Mouse (Mus musculus): ENCODE measurements around the gene Tescl. TPM values are rescaled to one million over a fixed set of nuclear protein-coding genes. Genes with fewer than 3 reads are reported as not detected.

Tescl gene
- polyA plus RNA-seq, 1 experiment, result not detected

DNA sequence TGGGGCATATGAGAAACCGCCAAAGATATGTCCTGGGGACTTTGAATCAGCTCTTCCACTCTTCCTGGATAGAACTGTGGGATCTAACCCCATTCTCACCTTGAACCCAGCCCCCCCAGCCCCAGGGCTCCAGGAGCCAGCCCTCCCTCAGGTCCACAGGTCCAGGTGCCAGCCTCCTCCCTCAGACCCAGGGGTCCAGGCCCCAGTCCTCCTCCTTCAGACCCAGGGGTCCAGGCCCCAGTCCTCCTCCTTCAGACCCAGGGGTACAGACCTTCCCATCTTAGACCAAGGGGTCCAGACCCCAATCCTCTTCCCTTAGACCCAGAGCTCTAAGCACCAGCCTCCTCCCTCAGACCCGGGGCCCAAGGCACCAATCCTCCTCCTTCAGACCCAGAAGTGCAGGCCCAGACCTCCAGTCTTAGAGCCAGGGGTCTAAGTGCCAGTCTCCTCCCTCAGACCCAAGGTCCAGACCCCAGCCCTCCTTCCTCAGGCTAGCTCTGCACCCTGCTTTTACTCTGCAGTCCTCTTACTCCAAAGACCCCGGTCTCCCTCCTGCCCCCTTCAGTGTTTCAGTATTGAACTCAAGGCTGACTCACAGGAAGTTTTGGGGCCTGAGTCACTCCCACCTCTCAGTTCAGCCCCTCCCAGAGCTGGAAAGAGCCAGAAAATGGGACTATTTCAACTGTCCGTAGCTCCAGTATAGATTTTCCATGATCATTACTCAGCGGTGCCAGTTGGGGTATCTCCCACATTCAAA lies 31.7 kb upstream of the Tescl start:
- H3K4me1 ChIP-seq (ENCODE audit: control insufficient read depth, insufficient read depth, low read length), result peaks cover 11% of the 10 kb centered on the region
- TF ChIP-seq CTCF (IDR thresholded peaks at IDR 0.05; ENCODE audit: borderline replicate concordance, insufficient read depth, low read length) (no peak), POLR2A (IDR thresholded peaks at IDR 0.05; ENCODE audit: low read depth, low read length) (peak; percentile 35; the same call in 1 of the 2 replicates)
- H3K4me3 ChIP-seq (ENCODE audit: insufficient read depth, low read length), result no peak overlapping the region
- H3K27ac ChIP-seq (ENCODE audit: insufficient read depth, low read length), result peak overlapping the region; percentile 89

GRCm38 (mm10) chr7:24364827-24365226 lies 31.1 kb upstream of the Tescl start:
- H3K27ac ChIP-seq (ENCODE audit: insufficient read depth, low read length), result peak overlapping the region; percentile 89
- H3K4me1 ChIP-seq (ENCODE audit: control insufficient read depth, insufficient read depth, low read length), result peaks cover 9% of the 10 kb centered on the region
- TF ChIP-seq POLR2A (IDR thresholded peaks at IDR 0.05; ENCODE audit: low read depth, low read length), result peak; percentile 23; the same call in 1 of the 2 replicates
- peak; percentile 37; the same call in 1 of the 2 replicates for TF ChIP-seq CTCF (IDR thresholded peaks at IDR 0.05; ENCODE audit: borderline replicate concordance, insufficient read depth, low read length)
- no peak overlapping the region for H3K4me3 ChIP-seq (ENCODE audit: insufficient read depth, low read length)

DNA sequence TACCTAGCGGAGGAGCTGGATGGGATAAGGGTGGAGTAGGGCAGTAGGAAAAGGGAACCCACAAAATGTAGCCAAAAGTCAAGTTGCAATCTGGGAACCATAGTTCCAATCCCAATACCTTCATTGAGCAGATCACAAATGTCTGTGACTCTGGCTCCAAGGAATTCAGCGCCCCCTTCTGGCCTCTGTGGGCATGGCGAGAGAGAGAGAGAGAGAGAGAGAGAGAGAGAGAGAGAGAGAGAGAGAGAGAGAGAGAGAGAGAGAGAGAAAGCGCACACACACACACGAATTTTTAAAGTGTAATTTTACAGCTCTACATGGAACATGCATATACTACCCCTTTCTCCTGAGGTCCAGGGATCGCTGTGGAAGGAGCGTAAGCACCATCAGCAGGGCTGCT lies 29.5 kb upstream of the Tescl start:
- Histone ChIP-seq H3K27ac (ENCODE audit: insufficient read depth, low read length) (no peak overlapping the region), H3K4me1 (ENCODE audit: control insufficient read depth, insufficient read depth, low read length) (peaks cover 9% of the 10 kb centered on the region), H3K4me3 (ENCODE audit: insufficient read depth, low read length) (no peak overlapping the region)
- TF ChIP-seq CTCF (IDR thresholded peaks at IDR 0.05; ENCODE audit: borderline replicate concordance, insufficient read depth, low read length), result no peak
- TF ChIP-seq POLR2A (IDR thresholded peaks at IDR 0.05; ENCODE audit: low read depth, low read length), result no peak

DNA sequence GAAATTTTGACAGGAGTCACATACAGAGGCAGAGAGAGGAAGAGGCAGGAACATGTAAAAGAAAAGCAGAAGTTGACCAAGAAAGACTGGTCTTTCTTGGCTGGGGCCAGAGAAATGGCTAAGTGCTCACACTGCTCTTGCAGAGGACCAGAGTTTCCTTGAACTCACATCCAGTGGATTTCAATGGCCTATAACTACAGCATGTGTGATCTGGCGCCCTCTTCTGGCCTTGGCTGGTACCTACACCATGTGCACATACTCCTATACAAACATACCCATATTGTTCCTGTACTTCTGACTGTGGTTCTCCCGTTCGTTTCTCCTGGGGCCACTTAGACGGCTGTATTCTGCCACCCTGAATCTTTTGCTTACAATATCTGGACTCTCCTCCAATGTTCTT lies 27.3 kb upstream of the Tescl start:
- Histone ChIP-seq H3K4me1 (ENCODE audit: control insufficient read depth, insufficient read depth, low read length) (peaks cover 3% of the 10 kb centered on the region), H3K4me3 (ENCODE audit: insufficient read depth, low read length) (no peak overlapping the region), H3K27ac (ENCODE audit: insufficient read depth, low read length) (no peak overlapping the region)
- TF ChIP-seq CTCF (IDR thresholded peaks at IDR 0.05; ENCODE audit: borderline replicate concordance, insufficient read depth, low read length) (peak; percentile 16; the same call in 1 of the 2 replicates), POLR2A (IDR thresholded peaks at IDR 0.05; ENCODE audit: low read depth, low read length) (no peak)

DNA sequence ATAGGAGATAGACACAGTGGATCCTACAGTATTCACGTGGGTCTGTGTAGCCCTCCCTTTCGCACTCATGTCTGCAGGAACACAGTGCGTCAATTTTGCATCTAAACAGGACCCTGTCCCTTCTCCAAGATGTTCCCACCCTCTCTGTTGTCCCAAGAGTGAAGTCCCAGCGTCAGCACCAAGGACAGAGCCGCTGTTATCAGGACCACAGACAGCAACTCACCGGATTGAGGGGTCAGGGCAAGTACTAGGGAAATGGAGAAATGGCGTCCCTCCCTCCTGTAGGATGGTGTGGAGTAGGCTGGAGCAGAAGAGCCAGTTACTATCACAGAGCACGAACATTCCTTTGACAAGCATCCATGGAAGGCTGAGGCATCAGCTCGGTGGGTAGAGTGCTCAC lies 25.5 kb upstream of the Tescl start:
- TF ChIP-seq CTCF (IDR thresholded peaks at IDR 0.05; ENCODE audit: borderline replicate concordance, insufficient read depth, low read length) (no peak), POLR2A (IDR thresholded peaks at IDR 0.05; ENCODE audit: low read depth, low read length) (no peak)
- no peak overlapping the region for H3K27ac ChIP-seq (ENCODE audit: insufficient read depth, low read length)
- H3K4me1 ChIP-seq (ENCODE audit: control insufficient read depth, insufficient read depth, low read length), result no peaks in the 10 kb centered on the region
- H3K4me3 ChIP-seq (ENCODE audit: insufficient read depth, low read length), result no peak overlapping the region

GRCm38 (mm10) chr7:24357899-24358298 lies 24.2 kb upstream of the Tescl start:
- no peak overlapping the region for H3K4me3 ChIP-seq (ENCODE audit: insufficient read depth, low read length)
- H3K4me1 ChIP-seq (ENCODE audit: control insufficient read depth, insufficient read depth, low read length), result no peaks in the 10 kb centered on the region
- peak; percentile 34; the same call in 1 of the 2 replicates for TF ChIP-seq CTCF (IDR thresholded peaks at IDR 0.05; ENCODE audit: borderline replicate concordance, insufficient read depth, low read length)
- no peak for TF ChIP-seq POLR2A (IDR thresholded peaks at IDR 0.05; ENCODE audit: low read depth, low read length)
- no peak overlapping the region for H3K27ac ChIP-seq (ENCODE audit: insufficient read depth, low read length)

GRCm38 (mm10) chr7:24356081-24356480 lies 22.3 kb upstream of the Tescl start:
- Histone ChIP-seq H3K27ac (ENCODE audit: insufficient read depth, low read length) (no peak overlapping the region), H3K4me1 (ENCODE audit: control insufficient read depth, insufficient read depth, low read length) (no peaks in the 10 kb centered on the region), H3K4me3 (ENCODE audit: insufficient read depth, low read length) (no peak overlapping the region)
- TF ChIP-seq CTCF (IDR thresholded peaks at IDR 0.05; ENCODE audit: borderline replicate concordance, insufficient read depth, low read length) (no peak), POLR2A (IDR thresholded peaks at IDR 0.05; ENCODE audit: low read depth, low read length) (no peak)

DNA sequence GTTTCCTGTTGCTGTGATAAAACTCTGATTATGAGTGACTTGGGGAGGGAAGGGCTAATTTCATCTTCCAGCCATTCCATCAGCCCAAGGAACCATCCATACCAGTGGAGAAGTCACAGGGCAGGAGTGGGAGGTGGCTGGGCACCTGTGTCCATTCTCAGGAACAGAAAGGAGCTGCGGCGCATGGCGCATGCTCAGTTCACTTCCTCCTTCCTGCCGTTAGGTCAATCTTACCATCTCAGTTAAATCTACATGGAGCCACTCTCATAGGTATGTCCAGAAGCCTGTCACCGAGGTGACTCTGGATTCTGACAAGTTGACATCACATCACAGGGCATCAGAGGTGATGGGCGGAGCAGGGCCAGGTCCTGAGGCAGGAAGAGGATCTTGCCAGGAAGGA lies 21.9 kb upstream of the Tescl start:
- H3K4me1 ChIP-seq (ENCODE audit: control insufficient read depth, insufficient read depth, low read length), result no peaks in the 10 kb centered on the region
- no peak for TF ChIP-seq CTCF (IDR thresholded peaks at IDR 0.05; ENCODE audit: borderline replicate concordance, insufficient read depth, low read length)
- H3K4me3 ChIP-seq (ENCODE audit: insufficient read depth, low read length), result no peak overlapping the region
- no peak overlapping the region for H3K27ac ChIP-seq (ENCODE audit: insufficient read depth, low read length)

GRCm38 (mm10) chr7:24348896-24349295 lies 15.2 kb upstream of the Tescl start, which contains the start of gene Lypd5:
Lypd5 (plus strand) TSS chr7:24349196.
- H3K4me1 ChIP-seq (ENCODE audit: control insufficient read depth, insufficient read depth, low read length), result no peaks in the 10 kb centered on the region
- TF ChIP-seq POLR2A (IDR thresholded peaks at IDR 0.05; ENCODE audit: low read depth, low read length) (no peak), CTCF (IDR thresholded peaks at IDR 0.05; ENCODE audit: borderline replicate concordance, insufficient read depth, low read length) (no peak)
- no peak within 1 kb of the TSS for H3K27ac ChIP-seq (ENCODE audit: insufficient read depth, low read length)
- H3K4me3 ChIP-seq (ENCODE audit: insufficient read depth, low read length), result no peak within 1 kb of the TSS

DNA sequence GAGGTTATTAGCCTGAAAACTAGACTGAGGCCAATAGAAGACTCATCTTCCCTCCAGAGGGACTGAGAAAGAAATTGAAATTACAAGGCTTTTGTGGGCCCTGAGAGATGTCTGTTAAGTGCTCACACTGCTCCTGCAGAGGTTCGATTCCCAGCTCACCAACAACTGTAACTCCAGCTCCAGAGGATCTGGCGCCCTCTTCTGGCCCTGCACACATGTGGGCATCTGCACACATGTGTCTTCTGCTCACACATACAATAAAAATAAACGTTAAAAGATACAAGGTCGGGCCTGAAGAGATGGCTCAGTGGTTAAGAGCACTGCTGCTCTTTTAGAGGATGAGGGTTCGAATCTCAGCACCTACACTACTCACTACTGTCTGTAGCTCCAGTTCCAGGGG lies 12.7 kb upstream of the Tescl start:
- H3K4me1 ChIP-seq (ENCODE audit: control insufficient read depth, insufficient read depth, low read length), result no peaks in the 10 kb centered on the region
- no peak overlapping the region for H3K27ac ChIP-seq (ENCODE audit: insufficient read depth, low read length)
- no peak overlapping the region for H3K4me3 ChIP-seq (ENCODE audit: insufficient read depth, low read length)
- no peak for TF ChIP-seq POLR2A (IDR thresholded peaks at IDR 0.05; ENCODE audit: low read depth, low read length)
- TF ChIP-seq CTCF (IDR thresholded peaks at IDR 0.05; ENCODE audit: borderline replicate concordance, insufficient read depth, low read length), result no peak

Data from embryonic fibroblast, embryonic 13.5 days (primary cell).